Mouse (Mus musculus): ENCODE measurements around the gene Trip4. TPM values are rescaled to one million over a fixed set of nuclear protein-coding genes. Genes with fewer than 3 reads are reported as not detected.

Gene Trip4
- 11.5 TPM for polyA plus RNA-seq (2014; fragmentation: Illumina TruSeq; extraction: RNeasy Lipid Tissue Mini Kit (QIAGEN cat#74804); ENCODE audit: insufficient read depth, low read depth, low replicate concordance)

GRCm38 (mm10) chr9:65908394-65909300 is at the start of gene Trip4, which contains the start of gene Csnk1g1:
Gene Trip4 (minus strand): TSS chr9:65908794.
Gene Csnk1g1 (plus strand): TSS chr9:65908924.

GRCm38 (mm10) chr9:65890143-65890628 is 18.4 kb downstream of the Trip4 start, which contains the start of gene Pclaf:
Gene Pclaf (plus strand): TSS chr9:65890237.

GRCm38 (mm10) chr9:65827344-65828015 is 81.1 kb downstream of the Trip4 start, which contains the start of gene Zfp609:
Gene Zfp609 (minus strand): TSS chr9:65827564.

Other genes with a start within 250 kb of the Trip4 start
- gene Oaz2, start 240.8 kb downstream of the Trip4 start, polyA plus RNA-seq (2014; fragmentation: Illumina TruSeq; extraction: RNeasy Lipid Tissue Mini Kit (QIAGEN cat#74804); ENCODE audit: insufficient read depth, low read depth, low replicate concordance), result 239 TPM
- 3.7 TPM for gene Zfp609, start 81.2 kb downstream of the Trip4 start, polyA plus RNA-seq (2014; fragmentation: Illumina TruSeq; extraction: RNeasy Lipid Tissue Mini Kit (QIAGEN cat#74804); ENCODE audit: insufficient read depth, low read depth, low replicate concordance)
- 2.0 TPM for gene Pclaf, start 18.6 kb downstream of the Trip4 start, polyA plus RNA-seq (2014; fragmentation: Illumina TruSeq; extraction: RNeasy Lipid Tissue Mini Kit (QIAGEN cat#74804); ENCODE audit: insufficient read depth, low read depth, low replicate concordance)
- gene Csnk1g1, start 130 bp upstream of the Trip4 start, polyA plus RNA-seq (2014; fragmentation: Illumina TruSeq; extraction: RNeasy Lipid Tissue Mini Kit (QIAGEN cat#74804); ENCODE audit: insufficient read depth, low read depth, low replicate concordance), result 3.5 TPM
- 445 TPM for gene Ppib, start 151.4 kb upstream of the Trip4 start, polyA plus RNA-seq (2014; fragmentation: Illumina TruSeq; extraction: RNeasy Lipid Tissue Mini Kit (QIAGEN cat#74804); ENCODE audit: insufficient read depth, low read depth, low replicate concordance)
- gene Snx22, start 160.9 kb upstream of the Trip4 start, polyA plus RNA-seq (2014; fragmentation: Illumina TruSeq; extraction: RNeasy Lipid Tissue Mini Kit (QIAGEN cat#74804); ENCODE audit: insufficient read depth, low read depth, low replicate concordance), result 10.1 TPM
- gene Snx1, start 217.8 kb upstream of the Trip4 start, polyA plus RNA-seq (2014; fragmentation: Illumina TruSeq; extraction: RNeasy Lipid Tissue Mini Kit (QIAGEN cat#74804); ENCODE audit: insufficient read depth, low read depth, low replicate concordance), result 72.0 TPM
- gene Ciao2a, start 217.8 kb upstream of the Trip4 start, polyA plus RNA-seq (2014; fragmentation: Illumina TruSeq; extraction: RNeasy Lipid Tissue Mini Kit (QIAGEN cat#74804); ENCODE audit: insufficient read depth, low read depth, low replicate concordance), result 65.6 TPM
- 30.8 TPM for gene Dapk2, start 249.4 kb upstream of the Trip4 start, polyA plus RNA-seq (2014; fragmentation: Illumina TruSeq; extraction: RNeasy Lipid Tissue Mini Kit (QIAGEN cat#74804); ENCODE audit: insufficient read depth, low read depth, low replicate concordance)

Measured in lung, adult 10 weeks (tissue).